Mouse (Mus musculus) heart, embryonic 16.5 days (tissue): ENCODE results near the gene Abca2. TPM values are rescaled to one million over a fixed set of nuclear protein-coding genes. Genes with fewer than 3 reads are reported as not detected.

Source experiments
- ATAC-seq: fragments of 200-750 bp; cut with Nextera tagmentation; replicated peaks from 2 replicates; pipeline ENCODE4 v1.8.0; 2017; ENCODE audit warnings: moderate number of reproducible peaks; ENCODE audit not compliant: insufficient read depth, low FRiP score; ENCODE audit errors: extremely low read depth
- H3K27ac ChIP-seq: fragments of 300-500 bp; sonication (generic); 2 replicates; pipeline ENCODE4 v1.5.1; 2014; ENCODE audit warnings: mild to moderate bottlenecking, low read length, control low read depth, moderate library complexity
- H3K27me3 ChIP-seq: fragments of 300-500 bp; sonication (generic); 2 replicates; pipeline ENCODE4 v1.6.1; 2014; ENCODE audit warnings: low read length, mixed read lengths; ENCODE audit not compliant: control insufficient read depth, insufficient read depth
- H3K36me3 ChIP-seq: fragments of 300-500 bp; sonication (generic); 2 replicates; pipeline ENCODE4 v1.6.1; 2014; ENCODE audit not compliant: control insufficient read depth, insufficient read depth
- H3K4me1 ChIP-seq: fragments of 300-500 bp; sonication (generic); 2 replicates; pipeline ENCODE4 v1.6.1; 2014; ENCODE audit warnings: low read length, mixed read lengths; ENCODE audit not compliant: control insufficient read depth, insufficient read depth
- H3K4me2 ChIP-seq: fragments of 300-500 bp; sonication (generic); 2 replicates; pipeline ENCODE4 v1.6.1; 2014; ENCODE audit warnings: low read depth, mild to moderate bottlenecking, control low read depth, low read length
- H3K4me3 ChIP-seq: fragments of 300-500 bp; sonication (generic); 2 replicates; pipeline ENCODE4 v1.5.1; 2014; ENCODE audit warnings: mild to moderate bottlenecking, control low read depth, low read length
- H3K9ac ChIP-seq: fragments of 300-500 bp; sonication (generic); 2 replicates; pipeline ENCODE4 v1.6.1; 2014; ENCODE audit warnings: low read length, control low read depth
- H3K9me3 ChIP-seq: fragments of 300-500 bp; sonication (generic); replicated peaks from 2 replicates; pipeline ENCODE4 v1.6.1; 2016; ENCODE audit warnings: low read length; ENCODE audit not compliant: control insufficient read depth
- WGBS: fragments of 180-500 bp; shearing (Covaris S2); extraction: QIAGEN DNeasy Blood & Tissue Kit; methylation state at CpG from one replicate; pipeline ENCODE4 v1.1.7; 2014; 5-methylcytosine and 5-hydroxymethylcytosine counted together
- polyA plus RNA-seq: library from polyadenylated mRNA; unstranded; fragments of >200 nt; fragmentation: Nextera tagmentation; extraction: Ambion mirVana; gene quantifications from 2 replicates; pipeline ENCODE4 v1.2.1, GENCODE M21; 2015

The Abca2 gene
- polyA plus RNA-seq, 1 experiment from 2014 or later, result 5.4 TPM

DNA sequence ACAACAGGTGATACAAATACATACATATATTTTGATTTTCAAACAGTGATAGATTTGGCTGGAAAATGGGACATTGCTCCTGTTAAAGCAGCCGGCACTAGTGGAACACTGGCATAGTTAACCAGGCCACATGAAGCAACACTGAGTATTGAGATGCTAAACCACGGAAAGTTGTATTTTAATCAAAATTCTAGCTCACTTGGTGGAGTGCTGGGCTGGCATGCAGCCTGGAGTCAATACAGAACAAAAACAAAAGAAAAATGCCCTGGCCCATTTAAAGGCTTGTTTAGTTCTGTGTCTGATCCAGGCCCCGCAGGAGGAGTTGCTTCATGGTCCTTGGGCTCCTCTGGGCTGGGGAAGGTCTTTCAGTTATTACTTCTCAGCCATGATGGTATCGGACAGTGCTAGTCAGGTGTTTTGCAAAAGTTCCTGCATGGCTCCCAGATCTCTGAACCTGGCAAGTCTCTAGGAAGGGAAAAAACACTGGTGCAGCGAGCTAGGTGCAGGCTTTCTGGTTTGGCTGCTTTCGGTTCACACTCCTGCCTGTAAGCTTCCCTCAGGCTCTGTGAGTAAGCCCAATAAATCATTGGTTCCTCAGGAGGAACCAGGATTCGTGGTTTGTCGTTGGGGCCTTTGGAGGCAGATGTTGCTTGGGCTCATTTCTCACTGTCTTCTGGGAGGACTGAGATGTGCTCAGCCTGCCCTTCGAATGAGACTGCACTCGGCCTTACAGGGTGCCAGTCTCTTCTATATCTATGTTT, 51.2 kb downstream of the Abca2 start:
- Histone ChIP-seq H3K27me3 (0 out of 2 replicates have a peak, but pooled peaks cover 2% of the 10 kb centered on the region), H3K4me1 (no peaks in the 10 kb centered on the region), H3K36me3 (no peaks in the 10 kb centered on the region), H3K4me3 (no peak overlapping the region), H3K27ac (no peak overlapping the region), H3K9me3 (no peaks in the 10 kb centered on the region), H3K4me2 (no peak overlapping the region), H3K9ac (no peak overlapping the region)
- no peak for ATAC-seq
- WGBS, result 64% methylated on average over 10 of the region's 10 CpGs

DNA sequence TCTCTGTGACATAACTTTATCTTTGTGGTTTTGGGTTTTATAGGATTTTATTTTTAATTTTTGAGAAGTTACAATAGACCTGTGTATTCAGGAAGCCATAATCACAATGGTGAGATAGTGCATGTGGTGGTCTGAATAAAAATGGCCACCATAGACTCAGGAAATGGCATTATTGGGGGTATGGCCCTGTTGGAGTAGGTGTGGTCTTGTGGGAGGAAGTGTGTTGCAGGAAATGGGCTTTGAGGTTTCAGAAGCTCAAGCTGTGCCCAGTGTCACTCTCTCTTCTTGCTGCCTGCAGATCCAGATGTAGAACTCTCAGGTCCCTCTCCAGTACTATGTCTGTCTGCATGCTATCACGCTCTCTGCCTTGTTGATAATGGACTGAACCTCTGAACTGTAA, 52.0 kb downstream of the Abca2 start:
- no peak overlapping the region for H3K4me3 ChIP-seq
- H3K4me1 ChIP-seq, result no peaks in the 10 kb centered on the region
- no peaks in the 10 kb centered on the region for H3K9me3 ChIP-seq
- no peak overlapping the region for H3K4me2 ChIP-seq
- no peak for ATAC-seq
- no peak overlapping the region for H3K27ac ChIP-seq
- WGBS, result 86% methylated on average over 1 of the region's 1 CpGs
- 0 out of 2 replicates have a peak, but pooled peaks cover 2% of the 10 kb centered on the region for H3K27me3 ChIP-seq
- H3K36me3 ChIP-seq, result no peaks in the 10 kb centered on the region
- no peak overlapping the region for H3K9ac ChIP-seq

GRCm38 (mm10) chr2:25482969-25483368, 54.5 kb downstream of the Abca2 start:
- 18% methylated on average over 7 of the region's 7 CpGs for WGBS
- no peak for ATAC-seq
- Histone ChIP-seq H3K4me1 (no peaks in the 10 kb centered on the region), H3K36me3 (no peaks in the 10 kb centered on the region), H3K9ac (no peak overlapping the region), H3K4me2 (no peak overlapping the region), H3K9me3 (no peaks in the 10 kb centered on the region), H3K4me3 (no peak overlapping the region), H3K27ac (no peak overlapping the region), H3K27me3 (0 out of 2 replicates have a peak, but pooled peaks cover 2% of the 10 kb centered on the region)

DNA sequence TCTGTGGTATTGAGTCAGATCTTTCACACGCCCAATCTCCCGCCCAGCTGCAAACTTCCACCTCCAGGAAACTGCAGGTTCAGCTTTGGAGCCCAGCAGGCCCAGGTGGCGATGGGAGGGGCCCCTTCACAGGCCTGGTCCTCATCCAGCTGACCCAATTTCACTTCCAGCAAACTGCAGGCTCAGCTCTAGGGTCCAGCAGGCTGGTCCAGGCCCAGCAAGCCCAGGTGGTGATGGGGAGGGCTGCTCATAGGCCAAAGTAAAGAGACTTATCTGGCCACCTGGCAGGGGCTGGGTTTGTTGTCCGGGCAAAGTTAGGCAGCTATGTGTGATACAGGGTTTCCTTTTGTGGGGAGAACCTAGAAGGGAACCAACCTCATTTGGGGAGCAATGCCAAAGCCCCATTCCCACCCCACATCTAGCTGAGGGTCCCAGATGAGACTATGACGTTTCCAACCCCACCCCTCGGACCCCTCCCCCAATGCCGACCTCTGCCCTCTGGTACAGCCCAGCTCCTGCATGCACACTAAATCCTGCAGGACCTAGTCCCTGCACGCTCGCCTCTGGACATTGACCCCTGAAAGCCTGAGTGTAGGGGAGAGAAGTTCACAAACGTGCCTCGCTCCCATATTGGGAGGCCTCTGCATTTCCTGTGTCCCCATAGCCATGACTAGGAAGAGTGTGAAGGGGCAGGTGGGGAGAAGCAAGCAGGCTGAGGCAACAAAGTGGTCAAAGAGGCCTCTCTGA, 56.6 kb downstream of the Abca2 start:
- WGBS, result 58% methylated on average over 11 of the region's 11 CpGs
- Histone ChIP-seq H3K4me1 (no peaks in the 10 kb centered on the region), H3K27ac (no peak overlapping the region), H3K4me3 (no peak overlapping the region), H3K36me3 (no peaks in the 10 kb centered on the region), H3K27me3 (peaks cover 5% of the 10 kb centered on the region; the same call in 1 of the 2 replicates), H3K9me3 (no peaks in the 10 kb centered on the region), H3K4me2 (no peak overlapping the region), H3K9ac (no peak overlapping the region)
- ATAC-seq, result no peak

GRCm38 (mm10) chr2:25487965-25488670, 59.6 kb downstream of the Abca2 start:
- H3K36me3 ChIP-seq, result no peaks in the 10 kb centered on the region
- H3K9me3 ChIP-seq, result no peaks in the 10 kb centered on the region
- peaks cover 2% of the 10 kb centered on the region; the same call in 1 of the 2 replicates for H3K27me3 ChIP-seq
- no peak overlapping the region for H3K9ac ChIP-seq
- 67% methylated on average over 6 of the region's 6 CpGs for WGBS
- no peak overlapping the region for H3K4me3 ChIP-seq
- no peak for ATAC-seq
- H3K4me1 ChIP-seq, result no peaks in the 10 kb centered on the region
- no peak overlapping the region for H3K4me2 ChIP-seq
- no peak overlapping the region for H3K27ac ChIP-seq

- Histone ChIP-seq H3K4me1 (no peaks in the 10 kb centered on the region), H3K4me3 (no peak overlapping the region), H3K27ac (no peak overlapping the region), H3K36me3 (no peaks in the 10 kb centered on the region), H3K9me3 (no peaks in the 10 kb centered on the region), H3K27me3 (peaks cover 2% of the 10 kb centered on the region; the same call in 1 of the 2 replicates), H3K9ac (no peak overlapping the region), H3K4me2 (no peak overlapping the region)
- no peak for ATAC-seq
- 61% methylated on average over 7 of the region's 7 CpGs for WGBS
Observed at GRCm38 (mm10) chr2:25488671-25489068, 60.2 kb downstream of the Abca2 start.

- WGBS, result 70% methylated on average over 5 of the region's 5 CpGs
- Histone ChIP-seq H3K9me3 (no peaks in the 10 kb centered on the region), H3K36me3 (no peaks in the 10 kb centered on the region), H3K4me2 (no peak overlapping the region), H3K9ac (no peak overlapping the region), H3K27ac (no peak overlapping the region), H3K4me3 (no peak overlapping the region), H3K27me3 (peaks cover 2% of the 10 kb centered on the region; the same call in 1 of the 2 replicates), H3K4me1 (no peaks in the 10 kb centered on the region)
- no peak for ATAC-seq
Observed at GRCm38 (mm10) chr2:25492988-25493387, 64.5 kb downstream of the Abca2 start.

- Histone ChIP-seq H3K9ac (no peak within 1 kb of the TSS), H3K27ac (no peak within 1 kb of the TSS)
- 80% methylated on average over 5 of the region's 5 CpGs for WGBS
Observed at GRCm38 (mm10) chr2:25493476-25493961, 65.0 kb downstream of the Abca2 start, which contains the start of gene Lcn12. Gene Lcn12, minus strand, starts transcription at chr2:25493911.

More at GRCm38 (mm10) chr2:25493476-25493961, 65.0 kb downstream of the Abca2 start, which contains the start of gene Lcn12:
- Histone ChIP-seq H3K27me3 (no peaks in the 10 kb centered on the region), H3K4me3 (no peak within 1 kb of the TSS), H3K4me2 (no peak within 1 kb of the TSS), H3K9me3 (no peaks in the 10 kb centered on the region), H3K4me1 (no peaks in the 10 kb centered on the region), H3K36me3 (no peaks in the 10 kb centered on the region)
- no peak for ATAC-seq
